Mouse (Mus musculus): ENCODE measurements at regions not wholly inside any gene's neighbourhood (a gene's known extent, or its start where the extent isn't known, plus 50 kb on each side); places are given as distances from the start of the nearest gene placed in this dataset.

GRCm38 (mm10) chr8:17782650-17783049 is 1195.4 kb downstream of the Defb40 start:
- TF ChIP-seq CTCF (IDR thresholded peaks at IDR 0.05), result no peak
- no peak for TF ChIP-seq EP300 (IDR thresholded peaks at IDR 0.05; ENCODE audit: insufficient read depth, low read depth, low read length)
